Mouse (Mus musculus) megakaryocyte, embryonic 14.5 days (primary cell): ENCODE data around the gene Ampd1. TPM values are rescaled to one million over a fixed set of nuclear protein-coding genes. Genes with fewer than 3 reads are reported as not detected.

Source experiments
- H3K27me3 ChIP-seq: replicated peaks from 2 replicates; pipeline ENCODE3; 2012; ENCODE audit warnings: inconsistent platforms
- H3K36me3 ChIP-seq: replicated peaks from 2 replicates; pipeline ENCODE3; 2012; ENCODE audit warnings: low read length, inconsistent platforms, mixed read lengths
- H3K4me1 ChIP-seq: 2 replicates; pipeline ENCODE4 v1.6.1; 2012; ENCODE audit warnings: inconsistent platforms
- H3K4me3 ChIP-seq: replicated peaks from 2 replicates; pipeline ENCODE3; 2012; ENCODE audit warnings: moderate library complexity, mild to moderate bottlenecking, inconsistent platforms
- H3K9me3 ChIP-seq: 2 replicates; pipeline ENCODE4 v1.6.1; 2012; ENCODE audit warnings: inconsistent platforms
- FLI1 ChIP-seq: IDR thresholded peaks from 2 replicates; pipeline ENCODE4 v1.6.1; 2012; ENCODE audit warnings: low read length, inconsistent platforms, mixed read lengths
- GATA1 ChIP-seq: IDR thresholded peaks from 3 replicates; pipeline ENCODE4 v1.6.1; 2012; ENCODE audit warnings: mixed read lengths, low read length, inconsistent platforms, borderline replicate concordance
- polyA plus RNA-seq: library from polyadenylated mRNA; stranded (reverse); fragments of >175 nt; gene quantifications from 2 replicates; pipeline ENCODE4 v1.2.3, GENCODE M21; 2012; ENCODE audit warnings: low replicate concordance; ENCODE audit not compliant: insufficient read depth

Gene Ampd1
- polyA plus RNA-seq, 1 experiment, result not detected

DNA sequence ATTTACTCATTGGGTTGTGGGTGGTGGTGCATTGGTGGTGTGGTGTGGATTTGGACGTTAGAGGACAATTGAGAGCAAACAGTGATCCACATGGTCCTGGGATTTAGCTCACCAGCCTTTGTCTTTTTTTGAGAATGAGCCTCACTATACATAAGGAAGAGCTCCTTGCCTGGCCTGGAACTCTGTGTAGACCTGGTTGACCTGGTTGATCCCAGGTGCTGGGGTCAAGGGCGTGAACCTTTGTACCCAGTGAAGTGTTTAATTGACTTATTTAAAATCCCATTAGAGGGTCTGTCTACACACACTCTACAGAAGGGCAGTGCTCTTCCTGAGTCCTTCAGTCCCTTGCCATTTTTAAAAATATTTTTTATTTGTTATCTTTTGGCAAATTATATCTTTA, 71.5 kb downstream of the Ampd1 start:
- Histone ChIP-seq H3K27me3 (no peaks in the 10 kb centered on the region), H3K4me3 (no peak overlapping the region), H3K4me1 (peaks cover 65% of the 10 kb centered on the region), H3K36me3 (peaks cover 91% of the 10 kb centered on the region), H3K9me3 (no peaks in the 10 kb centered on the region)
- TF ChIP-seq FLI1 (no peak), GATA1 (no peak)

- TF ChIP-seq GATA1, result no peak
- TF ChIP-seq FLI1, result no peak
- H3K4me3 ChIP-seq, result no peak overlapping the region
- H3K27me3 ChIP-seq, result no peaks in the 10 kb centered on the region
- peaks cover 95% of the 10 kb centered on the region for H3K36me3 ChIP-seq
- peaks cover 68% of the 10 kb centered on the region for H3K4me1 ChIP-seq
- no peaks in the 10 kb centered on the region for H3K9me3 ChIP-seq
Measured at GRCm38 (mm10) chr3:103145791-103146190, 72.0 kb downstream of the Ampd1 start.

- H3K9me3 ChIP-seq, result no peaks in the 10 kb centered on the region
- peaks cover 64% of the 10 kb centered on the region for H3K4me1 ChIP-seq
- TF ChIP-seq GATA1 (no peak), FLI1 (no peak)
- H3K4me3 ChIP-seq, result no peak overlapping the region
- no peaks in the 10 kb centered on the region for H3K27me3 ChIP-seq
- H3K36me3 ChIP-seq, result peaks cover 95% of the 10 kb centered on the region
Measured at GRCm38 (mm10) chr3:103146330-103147166, 72.7 kb downstream of the Ampd1 start.

DNA sequence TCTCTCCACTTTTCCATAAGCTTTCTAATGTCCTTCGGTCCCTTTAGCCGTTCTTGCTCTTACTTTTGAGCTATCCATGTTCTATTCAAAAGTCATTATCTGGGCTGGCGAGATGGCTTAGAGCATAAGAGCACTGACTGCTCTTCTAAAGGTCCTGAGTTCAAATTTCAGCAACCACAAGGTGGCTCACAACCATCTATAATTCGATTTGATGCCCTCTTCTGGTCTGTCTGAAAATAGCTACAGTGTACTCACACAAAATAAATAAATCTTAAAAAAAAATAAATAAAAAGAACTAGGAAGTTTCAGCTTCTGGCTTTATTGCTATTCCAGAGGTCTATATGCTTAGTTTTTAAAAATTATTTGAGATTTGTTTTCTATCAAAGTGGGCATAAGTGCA, 74.0 kb downstream of the Ampd1 start:
- Histone ChIP-seq H3K4me1 (peaks cover 52% of the 10 kb centered on the region), H3K36me3 (peaks cover 95% of the 10 kb centered on the region), H3K9me3 (no peaks in the 10 kb centered on the region), H3K27me3 (no peaks in the 10 kb centered on the region), H3K4me3 (no peak overlapping the region)
- TF ChIP-seq GATA1 (no peak), FLI1 (no peak)

DNA sequence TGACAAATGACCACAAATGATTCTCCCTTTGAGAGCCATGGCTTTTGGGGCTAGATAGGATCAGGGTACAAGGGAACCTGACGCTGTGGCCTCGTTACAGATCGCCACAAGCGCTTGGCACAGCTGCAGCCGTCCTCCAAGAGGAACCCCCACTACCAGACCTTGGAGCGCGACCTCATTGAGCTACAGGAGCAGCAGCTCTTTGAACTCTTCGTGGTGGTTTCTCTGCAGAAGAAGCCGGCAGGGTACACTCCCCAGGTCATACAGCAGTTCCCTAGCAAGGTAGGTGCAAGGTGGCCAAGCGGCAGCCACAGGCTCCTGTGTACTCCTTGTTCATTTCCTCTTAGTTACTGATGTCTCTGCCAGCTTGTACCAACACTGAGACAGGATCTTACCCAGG, 75.1 kb downstream of the Ampd1 start:
- H3K36me3 ChIP-seq, result peaks cover 97% of the 10 kb centered on the region
- H3K27me3 ChIP-seq, result no peaks in the 10 kb centered on the region
- H3K4me3 ChIP-seq, result no peak overlapping the region
- TF ChIP-seq GATA1 (no peak), FLI1 (no peak)
- H3K4me1 ChIP-seq, result peaks cover 46% of the 10 kb centered on the region
- no peaks in the 10 kb centered on the region for H3K9me3 ChIP-seq

Other genes with a start within 250 kb of the Ampd1 start
- not detected in 2 replicates for gene Sycp1, start 137.9 kb upstream of the Ampd1 start, polyA plus RNA-seq
- gene Nr1h5, start 109.9 kb upstream of the Ampd1 start, polyA plus RNA-seq, result not detected in 2 replicates
- gene Sike1, start 78.3 kb upstream of the Ampd1 start, polyA plus RNA-seq, result 0.36 and 2.5 TPM in 2 replicates
- 1.1 and 6.2 TPM in 2 replicates for gene Csde1, start 53.6 kb upstream of the Ampd1 start, polyA plus RNA-seq
- gene Nras, start 15.7 kb upstream of the Ampd1 start, polyA plus RNA-seq, result 1.3 and 2.9 TPM in 2 replicates
- gene Dennd2c, start 28.6 kb downstream of the Ampd1 start, polyA plus RNA-seq, result 0.89 and 1.9 TPM in 2 replicates
- 20.7 and 101 TPM in 2 replicates for gene Bcas2, start 97.6 kb downstream of the Ampd1 start, polyA plus RNA-seq
- 0.53 and 1.3 TPM in 2 replicates for gene Trim33, start 205.3 kb downstream of the Ampd1 start, polyA plus RNA-seq